Mouse (Mus musculus) cerebellum, adult 18-20 months (tissue): Measurements from ENCODE around the gene Prn.
A peak's percentile ranks its signal among the peaks of the same experiment; 100 is the strongest.

Source experiments
- DNase-seq, 2 experiments: peaks; one replicate each; pipeline ENCODE4 v3.0.0; 2021

Gene Prn

DNA sequence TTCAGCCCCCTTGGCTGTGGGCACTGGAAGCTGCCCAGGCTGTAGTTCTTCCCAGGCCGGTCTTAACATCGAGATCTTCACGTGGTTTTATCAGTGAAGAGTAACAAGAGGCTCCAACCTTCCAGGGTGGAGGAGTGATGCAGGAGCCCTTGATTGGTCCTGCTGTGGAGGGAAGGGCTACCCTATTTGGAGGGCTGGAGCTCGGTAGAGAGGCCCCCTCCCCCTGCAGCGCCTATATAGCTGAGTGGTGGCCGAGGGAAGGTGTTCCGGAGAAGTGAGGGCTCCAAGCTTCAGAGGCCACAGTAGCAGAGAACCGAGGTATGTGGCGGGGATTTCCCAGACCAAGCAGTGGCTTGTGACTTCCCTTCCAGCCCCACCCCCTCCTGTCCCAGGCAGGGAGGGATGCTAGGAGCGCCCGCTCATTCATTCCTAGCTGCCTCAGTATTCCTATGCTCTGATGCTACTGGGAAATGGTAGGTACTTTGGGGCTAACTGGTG is 40.9 kb downstream of the Prn start, which contains the start of gene Prnd:
Prnd (plus strand) TSS at position 264 of the 498 bp plus-strand sequence.
- DNase-seq: no peak

DNA sequence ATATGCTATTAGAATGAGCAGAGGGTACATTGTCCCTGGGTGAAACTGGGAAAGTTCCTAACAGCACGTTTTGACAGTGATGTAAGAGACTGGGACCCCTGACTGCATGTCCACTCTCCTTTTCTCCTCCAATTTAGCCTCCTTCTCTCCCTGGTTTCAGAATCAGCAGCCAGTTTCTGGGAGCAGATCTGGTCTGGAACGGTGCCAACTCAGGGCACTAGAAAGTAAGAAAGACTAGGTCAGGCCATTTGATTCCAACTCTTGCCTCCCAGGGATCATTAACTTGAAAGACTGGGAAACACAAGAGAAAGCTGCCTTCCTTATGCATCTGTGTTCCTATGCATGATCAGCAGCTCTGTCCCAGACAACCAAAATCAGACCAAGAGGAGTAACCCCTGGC is 42.7 kb downstream of the Prn start:
- no peak for DNase-seq

DNA sequence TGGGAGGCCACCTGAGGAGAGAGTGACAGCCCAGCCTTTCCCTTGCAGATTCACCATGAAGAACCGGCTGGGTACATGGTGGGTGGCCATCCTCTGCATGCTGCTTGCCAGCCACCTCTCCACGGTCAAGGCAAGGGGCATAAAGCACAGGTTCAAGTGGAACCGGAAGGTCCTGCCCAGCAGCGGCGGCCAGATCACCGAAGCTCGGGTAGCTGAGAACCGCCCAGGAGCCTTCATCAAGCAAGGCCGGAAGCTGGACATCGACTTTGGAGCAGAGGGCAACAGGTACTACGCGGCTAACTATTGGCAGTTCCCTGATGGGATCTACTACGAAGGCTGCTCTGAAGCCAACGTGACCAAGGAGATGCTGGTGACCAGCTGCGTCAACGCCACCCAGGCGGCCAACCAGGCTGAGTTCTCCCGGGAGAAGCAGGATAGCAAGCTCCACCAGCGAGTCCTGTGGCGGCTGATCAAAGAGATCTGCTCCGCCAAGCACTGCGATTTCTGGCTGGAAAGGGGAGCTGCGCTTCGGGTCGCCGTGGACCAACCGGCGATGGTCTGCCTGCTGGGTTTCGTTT is 43.3 kb downstream of the Prn start:
- DNase-seq: peak in 1 of 2 experiments; percentile 21

DNA sequence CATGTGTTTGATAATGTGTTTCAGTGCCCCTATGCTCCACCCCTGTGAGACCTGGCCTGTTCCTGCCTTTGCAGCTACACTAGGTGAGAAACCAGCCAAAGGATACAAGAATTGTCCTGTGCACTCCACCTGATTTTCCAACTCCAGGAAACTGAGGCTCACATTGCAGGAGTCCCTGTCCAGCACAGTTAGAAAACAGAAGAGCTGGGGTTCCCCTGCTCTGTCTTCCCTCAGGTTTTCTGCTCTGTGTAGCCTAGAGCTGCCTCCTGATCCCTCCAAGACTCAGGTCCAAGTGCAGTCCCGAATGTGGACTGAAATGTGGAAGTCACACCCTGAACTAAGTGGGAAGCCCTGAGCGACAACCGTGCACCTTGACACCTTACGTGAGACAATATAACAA is 44.0 kb downstream of the Prn start:
- DNase-seq: no peak

DNA sequence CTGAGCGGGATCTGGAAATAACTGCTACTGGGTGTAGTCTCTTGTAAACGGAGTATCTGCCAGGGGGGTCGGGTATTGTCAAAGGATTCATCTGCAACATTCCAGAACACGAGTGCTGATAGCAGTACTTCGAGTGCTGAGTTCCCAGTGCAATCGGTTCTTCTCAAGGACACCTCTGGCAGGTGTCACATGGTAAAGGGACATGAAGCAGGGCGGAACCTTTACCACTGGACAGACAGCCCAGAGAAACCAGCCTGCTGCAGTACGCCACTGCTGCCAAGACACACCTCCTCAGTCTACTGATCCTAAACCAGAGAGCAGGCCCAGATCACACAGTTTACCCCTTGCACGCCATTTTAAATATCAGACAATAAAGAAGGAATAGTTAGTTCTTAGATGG is 45.1 kb downstream of the Prn start:
- no peak for DNase-seq

DNA sequence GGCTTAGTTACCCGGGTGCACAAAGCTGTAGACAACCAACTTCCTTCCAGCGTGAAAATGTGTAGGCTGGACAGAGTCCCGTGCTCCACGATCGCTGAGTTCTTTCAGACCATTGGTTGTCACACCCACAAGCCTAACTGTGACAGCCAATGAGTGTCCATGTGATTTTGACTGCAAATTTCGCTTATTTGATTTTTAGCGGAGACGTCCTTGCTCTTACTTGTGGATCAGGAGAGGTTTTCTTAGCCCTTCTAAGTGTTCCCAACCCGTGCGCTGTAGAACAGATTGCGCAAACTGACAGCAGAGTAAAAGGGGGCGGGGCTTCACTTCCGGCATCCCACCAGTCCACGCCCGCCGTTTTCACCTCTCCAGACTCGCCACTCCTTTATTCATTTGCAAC is 45.5 kb downstream of the Prn start:
- DNase-seq: no peak

DNA sequence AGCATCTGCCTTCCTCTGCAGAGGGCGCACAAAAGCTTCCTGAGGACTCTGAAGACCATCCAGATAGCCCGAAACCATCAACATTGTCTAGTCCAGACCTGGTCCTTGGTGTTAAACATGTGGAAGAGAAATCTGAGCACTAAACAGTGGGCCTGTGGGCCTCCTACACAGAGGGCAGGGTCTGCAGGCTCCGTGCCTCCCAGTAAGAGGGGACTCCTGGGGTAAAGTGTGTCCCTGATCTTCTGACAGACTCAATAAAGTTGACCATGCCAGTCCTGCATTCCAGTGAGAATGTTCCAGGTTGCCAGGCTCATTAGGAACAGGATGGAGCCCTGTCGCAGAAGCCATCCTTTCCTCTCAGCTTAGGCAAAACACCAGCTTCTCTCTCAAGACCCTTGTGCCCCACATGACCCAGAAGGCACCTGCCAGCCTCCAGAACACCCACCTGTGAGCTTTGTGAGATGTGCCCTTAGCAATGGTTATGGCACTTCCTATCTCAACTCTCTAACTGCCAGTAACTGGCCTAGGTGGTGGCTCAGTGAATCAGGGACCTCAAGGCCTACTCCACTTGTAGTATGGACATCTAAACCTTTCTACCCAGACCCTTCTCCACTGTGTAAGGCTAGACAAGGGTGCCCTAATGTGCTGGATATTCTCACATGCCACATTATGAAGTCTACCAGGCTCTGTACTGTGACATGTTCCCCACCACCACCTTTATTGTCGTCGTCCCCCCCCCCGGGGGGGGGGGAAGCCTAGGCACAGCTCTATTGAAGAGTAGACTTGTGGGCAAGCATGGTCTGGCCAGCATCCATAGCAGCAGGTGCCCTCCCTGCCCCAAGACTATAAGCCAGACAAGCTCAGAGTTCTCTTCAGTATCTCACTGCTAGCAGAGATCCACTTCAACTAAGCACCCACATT is 46.8 kb downstream of the Prn start:
- no peak for DNase-seq

DNA sequence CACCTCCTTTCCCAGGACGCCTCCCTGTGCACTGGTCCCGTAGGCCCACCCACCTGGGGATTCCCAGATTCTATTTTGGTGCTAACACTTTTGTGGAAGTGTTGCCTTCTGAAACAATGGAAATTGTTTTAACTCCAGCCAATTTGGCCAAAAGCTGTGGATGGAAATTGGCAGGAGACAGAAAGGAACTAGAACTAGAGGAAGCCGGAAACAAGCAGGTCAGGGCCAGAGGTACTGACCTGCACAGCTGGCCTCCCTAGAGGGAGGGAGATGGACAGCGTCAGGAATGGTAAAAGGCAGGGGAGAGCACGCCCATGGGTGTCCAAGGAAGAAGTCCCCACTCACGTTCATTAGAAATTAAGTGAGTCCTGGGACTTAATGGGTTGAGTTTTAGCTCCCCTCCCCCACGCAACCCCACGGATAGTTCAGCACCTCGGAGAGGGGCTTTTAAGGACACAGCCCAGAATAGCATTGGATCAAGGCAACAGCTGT is 48.0 kb downstream of the Prn start:
- DNase-seq: no peak

DNA sequence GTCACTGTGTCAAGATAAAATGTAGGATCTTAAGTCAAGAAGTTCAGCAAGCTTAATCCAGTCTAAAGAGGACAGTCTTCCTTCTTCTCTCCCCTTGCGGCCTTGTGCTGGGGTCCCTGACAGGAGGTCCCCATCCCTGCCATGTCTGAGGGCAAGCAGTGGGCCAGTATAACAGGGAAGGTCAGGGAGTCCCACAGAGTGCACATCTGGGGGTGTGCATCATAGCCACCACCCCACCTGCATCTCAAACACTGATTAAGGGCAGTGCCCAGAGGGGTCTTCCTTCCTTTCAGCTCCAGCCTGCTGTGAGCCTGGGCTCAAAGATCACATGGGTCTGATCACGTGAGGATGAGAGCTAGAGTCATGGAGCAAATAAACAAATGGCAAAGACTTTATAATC is 51.9 kb downstream of the Prn start:
- no peak for DNase-seq

DNA sequence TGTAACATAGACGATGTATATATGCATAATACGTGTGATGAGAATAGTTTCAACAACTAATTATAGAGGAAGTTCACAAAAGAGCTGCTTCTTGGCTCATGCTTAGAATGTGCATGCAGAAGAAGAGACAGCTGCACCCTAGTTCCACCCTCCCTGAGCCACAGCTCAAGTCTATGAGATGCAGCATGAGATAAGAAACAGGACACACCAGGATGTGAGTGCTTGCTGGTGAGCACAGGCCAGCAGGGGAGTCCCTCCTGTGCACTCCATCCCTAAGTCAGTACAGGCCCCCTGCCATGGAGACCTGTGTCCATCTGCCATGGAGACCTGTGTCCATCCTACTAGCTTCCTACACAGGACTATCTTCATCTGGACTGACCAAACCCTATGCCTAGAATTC is 60.8 kb downstream of the Prn start:
- no peak for DNase-seq

DNA sequence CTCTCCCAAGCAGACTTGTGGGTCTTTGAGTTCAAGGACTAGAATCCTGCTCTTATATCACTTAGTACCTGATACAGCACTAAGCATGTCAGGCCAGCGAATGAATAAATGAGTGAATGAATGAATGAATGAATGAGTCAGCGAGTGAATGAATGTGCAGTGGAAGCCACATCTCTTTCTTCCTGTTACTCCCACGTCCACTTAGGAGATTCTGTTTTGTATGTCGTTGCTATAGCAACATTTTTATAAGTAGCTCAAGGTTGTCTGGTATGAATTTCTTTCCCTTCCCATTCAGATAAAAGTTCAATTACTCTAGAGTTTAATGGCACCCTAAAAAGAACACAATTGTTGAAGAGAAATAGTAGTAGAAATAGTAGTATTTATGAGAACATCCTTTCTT is 61.3 kb downstream of the Prn start:
- no peak for DNase-seq

DNA sequence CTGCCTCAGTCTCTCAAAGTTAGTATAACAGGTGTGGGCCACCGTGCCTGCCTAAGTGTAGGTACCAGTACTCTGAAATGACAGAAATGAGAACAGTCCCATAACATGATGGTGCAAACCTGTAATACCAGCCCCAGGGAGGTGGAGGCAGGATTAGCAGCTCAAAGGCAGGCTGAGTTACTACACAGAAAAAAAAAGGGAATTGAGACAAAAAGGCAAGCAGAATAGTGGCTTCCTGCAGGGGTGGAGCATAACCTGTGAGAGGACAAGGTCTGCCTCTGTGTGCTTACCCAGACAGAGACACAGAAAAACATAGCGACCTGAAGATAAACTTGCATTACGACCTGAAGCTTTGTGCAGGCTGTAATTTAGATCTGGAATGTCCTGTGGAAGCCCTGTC is 66.9 kb downstream of the Prn start:
- DNase-seq: no peak

DNA sequence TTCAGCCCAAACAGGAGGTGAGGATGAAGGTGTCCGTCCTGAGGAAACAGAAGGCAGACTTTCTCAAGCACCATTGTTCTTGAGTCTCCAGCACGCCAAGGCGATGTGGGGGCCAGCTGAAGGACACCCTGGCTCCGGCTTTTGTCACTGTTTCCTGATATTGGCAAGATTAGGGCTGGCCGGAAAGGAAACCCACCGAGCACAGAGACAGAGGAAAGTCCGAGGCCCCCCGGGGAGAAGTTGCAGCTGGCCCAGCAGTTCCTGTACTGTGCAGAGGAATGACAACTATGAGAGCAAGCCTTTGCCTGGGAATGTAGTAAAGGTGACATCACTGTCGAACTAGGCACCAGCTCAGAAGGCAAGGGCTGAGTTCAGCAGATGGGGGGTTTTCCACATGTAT is 71.1 kb downstream of the Prn start:
- no peak for DNase-seq

DNA sequence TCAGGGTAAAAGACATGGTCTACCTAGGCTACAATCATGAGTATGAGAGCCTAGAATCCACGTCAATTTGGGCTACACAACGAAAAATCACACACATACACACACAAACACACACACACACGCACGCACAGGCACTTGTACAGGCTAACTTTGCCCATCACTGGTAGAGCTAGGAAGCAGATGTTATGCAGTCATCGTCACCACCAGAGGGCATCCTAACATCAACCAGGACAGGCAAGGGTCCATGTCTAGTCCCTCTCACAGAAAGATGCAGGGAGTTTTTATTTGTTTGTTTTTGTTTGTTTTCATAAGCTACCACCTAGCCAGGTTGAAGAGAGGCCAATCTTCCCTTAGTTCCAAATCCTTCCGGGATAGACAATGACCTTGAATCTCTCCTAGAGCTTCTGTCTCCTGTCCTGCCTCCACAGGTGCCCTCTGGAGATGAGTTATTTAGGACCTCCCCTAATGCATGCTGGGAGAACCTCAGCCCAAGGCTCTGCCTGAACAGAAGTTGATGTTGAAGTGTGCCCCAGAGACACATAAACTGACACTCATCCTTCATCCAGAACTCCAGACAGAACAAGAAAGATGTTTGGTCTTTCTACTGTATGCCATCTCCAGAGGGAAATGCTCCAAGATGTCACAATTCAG is 72.9 kb downstream of the Prn start:
- peak; percentile 58 to 60 for DNase-seq

DNA sequence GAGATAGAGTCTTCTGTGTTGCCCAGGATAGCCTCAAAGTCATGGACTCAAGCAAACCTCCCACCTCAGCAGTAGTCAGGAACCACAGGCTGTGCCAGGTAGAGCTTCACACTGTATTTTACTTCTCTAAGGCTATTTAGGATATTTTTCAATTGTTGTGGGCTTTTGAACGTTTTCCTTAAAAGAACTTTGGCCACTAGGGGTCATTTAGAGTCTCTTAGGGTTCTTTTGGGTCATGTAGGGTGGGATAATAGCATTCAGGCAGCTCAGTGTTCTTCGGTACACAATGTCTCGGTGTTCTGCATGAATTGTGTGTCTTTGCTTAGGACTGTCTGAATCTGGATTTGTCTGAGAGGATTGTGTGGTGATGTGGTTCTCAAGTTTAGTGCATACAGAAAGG is 78.2 kb downstream of the Prn start:
- DNase-seq: no peak

DNA sequence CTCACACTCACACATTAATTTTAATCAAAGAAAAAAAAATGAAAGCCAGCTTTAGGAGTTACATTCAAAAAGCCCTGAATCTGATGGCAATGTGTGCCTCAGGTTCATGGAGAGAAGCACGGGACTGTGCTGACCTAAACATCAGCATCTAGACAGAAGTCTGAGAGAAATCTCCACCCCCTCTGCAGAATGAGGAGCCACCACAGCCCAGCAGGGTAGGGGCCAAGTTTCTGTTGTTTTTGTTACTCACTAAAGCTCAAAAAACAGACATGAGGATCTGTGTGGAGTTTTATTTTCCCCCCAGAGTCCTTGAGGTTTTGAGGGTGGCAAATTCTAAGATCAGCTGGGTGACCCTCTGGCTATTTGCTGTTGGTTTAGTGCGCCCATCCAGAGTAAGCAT is 78.8 kb downstream of the Prn start:
- DNase-seq: no peak

DNA sequence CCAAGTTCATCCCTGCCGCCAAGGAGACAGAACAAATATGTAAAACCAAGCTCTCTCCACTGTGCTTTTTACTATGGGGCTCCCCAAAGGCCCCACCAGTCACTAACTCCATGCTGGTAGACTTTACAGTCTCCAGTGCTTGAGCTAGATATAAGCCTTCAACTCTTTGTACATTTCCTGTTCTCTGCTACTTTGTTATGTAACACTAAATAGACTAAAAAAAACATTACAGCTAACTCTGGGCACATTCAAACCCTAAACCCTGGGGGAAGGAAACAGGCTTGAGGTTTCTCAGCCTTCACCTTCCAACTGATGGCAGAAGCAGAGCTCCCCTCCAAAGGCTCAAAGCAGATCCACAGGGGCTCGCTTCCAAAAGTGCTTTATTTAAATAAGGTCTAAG is 82.7 kb downstream of the Prn start:
- DNase-seq: no peak

DNA sequence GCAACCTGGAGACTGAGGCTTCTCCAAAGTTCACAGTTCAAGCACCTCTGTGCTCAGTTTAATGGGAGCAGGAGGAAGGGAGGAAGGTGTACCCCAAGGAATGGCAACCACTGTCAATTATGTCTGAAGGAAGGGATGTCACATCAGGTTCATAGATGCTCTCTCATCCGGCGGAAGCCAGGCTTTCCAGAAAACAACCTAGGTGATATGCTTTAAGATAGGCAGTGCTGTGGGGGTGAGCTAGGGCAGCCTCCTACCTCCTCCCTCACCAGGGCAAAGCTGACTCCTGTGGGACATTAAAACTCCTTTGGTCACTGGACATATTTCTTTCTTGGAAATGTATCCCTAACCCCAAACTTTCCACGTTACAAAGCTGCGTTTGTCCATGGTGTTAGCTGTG is 83.4 kb downstream of the Prn start:
- no peak for DNase-seq

DNA sequence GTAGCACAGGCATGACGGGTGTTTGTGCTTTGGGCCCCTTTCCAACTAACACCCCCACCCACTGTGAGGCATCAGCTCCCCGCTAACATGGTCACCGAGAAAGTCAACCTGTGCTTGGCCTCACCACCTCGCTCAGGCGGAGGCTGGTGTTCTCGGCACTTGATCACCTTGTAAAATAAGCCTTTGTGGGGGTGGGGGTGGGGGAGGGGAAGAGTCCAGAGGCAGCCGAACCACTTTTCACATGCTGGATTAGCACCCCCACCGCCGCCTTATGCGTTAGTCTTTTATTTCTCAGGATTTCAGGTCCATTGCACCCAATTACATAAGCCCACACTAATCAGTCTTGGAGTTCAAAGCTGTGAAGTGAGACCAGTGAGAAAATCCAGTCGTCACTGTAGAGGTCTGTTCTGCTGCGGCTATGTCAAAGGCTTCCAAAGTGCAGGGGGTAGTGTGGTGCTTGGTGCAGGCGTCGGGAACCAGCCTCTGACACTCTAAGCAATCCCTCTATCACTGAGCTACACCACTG is 83.9 kb downstream of the Prn start:
- no peak for DNase-seq

DNA sequence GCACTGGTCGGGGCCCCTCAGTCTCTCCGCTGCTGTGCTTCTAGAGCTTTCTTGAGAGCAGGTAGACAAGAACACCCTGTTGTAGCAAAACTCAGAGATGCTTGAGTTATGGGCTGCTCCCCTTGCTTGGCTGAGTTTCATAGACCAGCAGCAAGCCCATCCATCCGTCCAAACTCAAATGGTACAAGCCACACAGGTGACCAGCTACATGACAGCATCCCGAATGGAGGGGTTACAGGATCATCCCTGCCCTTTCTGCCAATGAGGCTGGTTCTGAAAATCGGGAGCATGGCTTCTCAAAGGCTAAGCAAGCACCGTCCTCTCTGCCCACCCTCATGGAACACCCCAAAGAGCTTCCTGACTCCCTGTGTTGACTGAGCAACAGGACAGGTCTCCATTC is 85.2 kb downstream of the Prn start:
- DNase-seq: no peak

DNA sequence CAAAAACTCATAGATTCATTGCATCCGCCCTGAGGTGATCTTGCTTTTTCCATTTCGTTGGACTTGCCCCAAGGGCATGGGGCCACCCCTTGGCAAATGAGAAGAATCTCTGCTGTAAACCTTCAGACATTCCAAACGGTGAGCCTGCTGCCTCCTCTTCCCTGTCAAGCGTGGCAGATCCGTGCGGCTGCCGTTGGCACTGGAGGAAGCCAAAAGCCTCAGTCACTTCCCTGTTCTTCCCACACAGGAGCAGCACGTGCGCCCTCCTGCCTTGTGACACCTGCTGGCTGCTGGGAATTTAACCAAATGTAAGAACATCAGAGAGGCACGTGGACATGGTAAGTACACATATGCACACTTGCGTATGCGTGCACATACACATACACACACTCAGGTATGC is 86.0 kb downstream of the Prn start:
- peak; percentile 15 to 28 for DNase-seq

DNA sequence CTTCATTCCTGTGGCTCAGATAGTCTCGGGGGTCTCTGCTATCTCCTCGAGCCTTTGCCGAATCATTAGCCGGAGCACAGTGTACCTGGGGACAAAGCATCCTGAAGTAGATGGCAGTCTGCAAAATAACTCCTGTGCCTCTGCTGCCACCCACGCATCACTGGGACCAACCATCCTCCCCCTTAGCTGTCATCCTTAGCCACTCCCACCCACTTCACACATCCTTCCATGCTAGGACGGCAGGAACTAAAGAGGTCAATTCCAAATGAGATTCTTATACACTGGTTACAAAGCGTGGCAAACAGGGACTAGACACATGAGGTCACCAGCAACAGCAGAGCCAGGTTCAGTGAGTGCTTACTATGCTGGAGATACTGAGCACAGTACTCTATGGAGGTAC is 86.6 kb downstream of the Prn start:
- DNase-seq: no peak

DNA sequence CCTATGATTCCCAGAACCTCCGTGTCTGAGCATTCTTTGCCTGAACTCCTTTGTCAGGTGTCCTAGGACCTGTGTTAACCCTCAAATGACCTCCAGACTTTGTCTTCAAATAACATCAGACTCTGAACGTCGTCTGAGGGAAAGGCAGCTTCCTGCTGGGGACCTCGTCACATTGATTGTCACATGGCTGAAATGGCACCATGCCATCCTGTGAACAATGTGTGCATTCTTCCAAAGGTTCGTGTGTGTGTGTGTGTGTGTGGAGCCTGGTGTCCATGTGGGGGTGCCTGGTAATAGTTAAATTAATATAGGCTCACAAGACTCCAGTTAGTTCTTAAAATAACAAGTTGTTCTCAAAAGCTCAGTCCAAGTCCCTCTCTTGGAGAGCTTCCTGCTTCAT is 87.6 kb downstream of the Prn start:
- no peak for DNase-seq
